Mouse (Mus musculus) thymus, postnatal 0 days (tissue): Measurements from ENCODE around the gene Galnt12. TPM values are rescaled to one million over a fixed set of nuclear protein-coding genes. Genes with fewer than 3 reads are reported as not detected.
A peak's percentile ranks its signal among the peaks of the same experiment; 100 is the strongest.

Source experiments
- DNase-seq: peaks from one replicate; pipeline ENCODE4 v3.0.0-alpha.2; 2015; ENCODE audit warnings: low spot score
- polyA plus RNA-seq: library from polyadenylated mRNA; unstranded; fragments of >200 nt; fragmentation: Nextera tagmentation; extraction: Ambion mirVana; gene quantifications from 2 replicates; pipeline ENCODE4 v1.2.1, GENCODE M21; 2015

Gene Galnt12
- polyA plus RNA-seq, 1 experiment from 2014 or later, result 37.1 TPM

DNA sequence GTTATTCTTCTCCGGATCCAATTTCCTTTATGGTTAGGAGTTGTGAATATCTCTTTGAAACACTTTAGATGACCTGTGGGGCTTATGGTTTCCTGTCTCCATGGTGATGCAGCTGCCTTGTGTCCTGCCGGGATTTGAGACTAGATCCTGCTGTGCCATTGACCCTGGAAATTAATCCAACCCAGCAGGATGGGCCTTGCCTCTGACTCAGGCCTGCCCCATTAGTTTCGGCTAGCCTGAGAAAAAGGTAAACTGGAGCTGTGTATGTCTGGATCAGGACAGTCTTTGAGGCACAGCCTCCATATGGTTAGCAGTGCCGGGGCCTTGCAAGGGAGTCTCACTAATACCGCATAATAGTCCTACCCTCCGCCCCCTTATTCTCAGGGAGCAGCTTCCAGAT is 1.9 kb downstream of the Galnt12 start:
- no peak for DNase-seq

DNA sequence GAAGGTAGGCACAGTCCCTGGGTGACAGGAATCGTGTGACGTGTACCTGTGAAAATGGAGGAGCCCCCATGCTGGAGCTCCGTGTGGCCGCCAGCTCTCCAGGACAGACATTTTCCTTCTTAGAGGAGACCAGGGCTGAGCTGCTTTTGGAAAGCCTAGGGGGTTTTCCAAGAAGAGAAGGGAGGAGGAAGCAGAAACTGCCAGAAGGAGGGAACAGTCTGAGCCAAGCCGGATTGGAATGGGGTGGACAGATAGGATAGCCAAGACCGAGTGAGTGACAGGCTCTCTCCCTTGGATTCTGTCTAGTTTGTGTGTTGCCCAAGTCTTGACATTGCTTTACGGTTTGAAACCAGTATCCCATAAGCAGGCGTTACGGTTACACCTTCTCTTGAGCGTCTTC is 11.9 kb downstream of the Galnt12 start:
- DNase-seq, result no peak

DNA sequence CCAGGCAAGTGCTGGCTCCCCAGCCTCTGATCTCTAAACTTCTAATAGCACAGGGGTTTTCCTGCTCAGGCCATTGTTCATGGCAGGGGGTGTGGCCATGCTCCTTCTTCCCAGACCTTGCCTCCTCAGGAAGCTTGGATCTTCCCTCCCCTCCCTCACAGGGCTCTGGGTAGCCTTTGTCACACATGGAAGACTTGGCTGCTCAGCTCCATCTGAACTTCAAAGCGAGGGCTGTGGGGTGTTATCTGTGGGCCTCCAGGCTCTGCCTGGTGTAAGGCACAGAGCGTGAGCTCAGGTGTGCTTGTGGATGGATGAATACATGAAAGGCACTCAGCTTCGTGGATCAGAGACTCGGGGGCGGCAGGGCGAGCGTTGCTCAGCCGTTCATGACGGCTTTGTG is 20.2 kb downstream of the Galnt12 start:
- no peak for DNase-seq

DNA sequence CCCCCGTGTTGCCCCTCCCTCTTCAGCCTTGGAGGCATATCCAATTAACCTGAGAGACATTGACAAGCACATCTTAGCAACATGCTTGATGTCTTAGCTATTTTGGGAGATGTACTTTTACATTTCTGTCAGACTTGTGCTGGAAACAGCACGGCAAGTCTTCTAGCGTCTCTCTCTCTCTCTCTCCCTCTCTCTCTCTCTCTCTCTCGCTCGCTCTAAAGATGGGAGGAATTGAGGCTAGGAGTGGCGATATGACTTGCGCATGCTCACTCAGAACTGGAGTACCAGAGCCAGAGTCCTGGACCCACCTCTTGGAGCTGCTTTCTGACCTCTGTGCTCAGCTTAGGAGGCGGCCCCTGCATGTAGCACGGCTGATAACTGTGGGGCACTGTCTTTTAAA is 20.9 kb downstream of the Galnt12 start:
- DNase-seq, result no peak

DNA sequence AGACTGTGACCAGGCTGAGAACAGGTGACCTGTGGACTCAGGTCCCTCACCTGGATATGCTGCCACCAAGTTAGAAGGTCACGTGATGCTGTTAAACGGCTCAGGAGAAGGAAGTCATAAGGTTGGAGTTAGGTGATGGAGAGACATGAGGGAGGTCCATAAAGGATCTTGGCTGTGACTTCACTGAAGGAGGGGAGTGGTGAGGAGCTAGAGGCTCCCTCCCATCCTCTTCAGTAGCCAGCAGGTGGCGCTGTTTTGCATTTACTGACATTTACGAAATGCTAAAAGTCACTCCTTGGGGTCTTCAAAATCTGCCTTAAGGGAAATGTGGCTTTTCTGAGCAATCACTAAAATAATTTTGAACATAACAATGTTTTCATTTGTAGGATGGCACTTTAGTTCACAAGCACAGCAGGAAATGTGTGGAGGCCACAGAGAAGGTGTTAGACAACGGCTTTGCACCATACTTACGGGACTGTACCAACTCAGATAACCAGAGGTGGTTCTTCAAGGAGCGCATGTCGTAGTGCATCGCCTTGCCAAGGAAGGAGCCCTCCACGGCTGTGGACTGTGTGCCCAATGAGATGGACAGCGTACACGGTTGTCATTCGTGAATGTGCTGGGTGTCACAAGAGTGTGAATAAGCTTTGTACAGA is 30.5 kb downstream of the Galnt12 start:
- peak; percentile 64 for DNase-seq

DNA sequence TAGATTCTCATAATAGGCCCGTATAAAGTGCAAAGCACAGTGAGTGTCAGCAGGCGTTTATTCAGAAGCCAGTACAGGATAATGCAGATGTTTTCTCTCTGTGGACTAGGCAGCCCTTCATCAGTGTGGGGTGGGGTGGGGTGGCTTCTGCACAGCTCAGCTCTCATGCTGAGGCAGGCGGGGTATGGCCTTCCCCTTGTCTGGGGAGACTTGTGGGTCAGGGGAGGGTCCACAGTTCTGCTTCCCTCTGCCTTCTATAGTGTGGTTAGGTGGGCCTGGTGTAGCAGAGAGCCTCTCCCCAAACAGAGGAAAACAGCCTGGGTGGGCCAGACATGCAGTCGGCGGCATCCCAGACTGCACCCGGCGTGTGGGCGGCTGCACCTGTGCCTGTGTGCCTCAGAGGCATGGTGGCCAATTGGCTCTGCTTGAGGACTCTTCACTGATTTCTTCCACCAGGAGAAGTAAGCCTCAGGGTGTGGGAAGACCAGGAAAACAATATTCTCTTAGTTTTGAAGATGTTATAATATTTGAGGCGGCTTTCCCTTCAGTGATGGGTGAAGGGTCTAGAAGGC is 32.5 kb downstream of the Galnt12 start:
- no peak for DNase-seq

DNA sequence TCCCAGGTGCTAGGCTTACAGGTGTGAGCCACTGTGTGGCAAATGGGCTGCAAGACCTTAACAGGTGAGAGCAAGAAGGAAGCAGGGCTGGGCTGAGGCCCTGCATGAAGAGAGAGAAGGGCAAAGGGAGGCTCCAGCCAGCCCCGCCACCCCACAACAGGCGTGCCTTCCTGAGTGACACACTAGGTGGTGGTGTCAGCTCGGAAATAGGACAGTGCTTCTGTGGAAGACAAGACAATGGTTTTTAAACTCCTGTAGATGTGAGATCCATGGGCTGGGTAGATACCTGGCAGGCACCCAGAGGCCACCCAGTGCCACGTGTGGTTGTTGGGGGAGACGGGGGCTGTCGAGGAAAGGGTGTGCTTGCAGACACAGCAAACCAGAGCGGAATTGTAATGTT is 36.8 kb downstream of the Galnt12 start:
- DNase-seq, result no peak

DNA sequence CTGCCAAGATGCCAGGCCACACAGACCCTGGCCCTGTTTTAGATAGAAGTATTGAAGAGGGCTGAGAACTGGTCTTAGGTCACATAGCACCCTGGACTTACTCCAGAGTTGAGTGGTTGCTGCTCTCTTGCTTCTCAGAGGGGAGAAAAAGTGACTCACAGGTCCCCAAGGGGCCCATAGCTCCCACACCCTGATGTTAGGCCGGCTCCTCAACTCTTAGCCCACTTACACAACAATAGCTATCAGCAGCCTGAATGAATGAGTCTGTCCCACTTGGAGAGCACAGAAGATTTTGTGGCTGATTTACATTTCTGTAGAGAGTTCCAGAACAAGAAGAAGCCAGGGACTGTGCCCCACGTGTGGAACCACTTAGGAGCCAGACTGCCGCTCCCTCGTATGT is 37.9 kb downstream of the Galnt12 start:
- no peak for DNase-seq

DNA sequence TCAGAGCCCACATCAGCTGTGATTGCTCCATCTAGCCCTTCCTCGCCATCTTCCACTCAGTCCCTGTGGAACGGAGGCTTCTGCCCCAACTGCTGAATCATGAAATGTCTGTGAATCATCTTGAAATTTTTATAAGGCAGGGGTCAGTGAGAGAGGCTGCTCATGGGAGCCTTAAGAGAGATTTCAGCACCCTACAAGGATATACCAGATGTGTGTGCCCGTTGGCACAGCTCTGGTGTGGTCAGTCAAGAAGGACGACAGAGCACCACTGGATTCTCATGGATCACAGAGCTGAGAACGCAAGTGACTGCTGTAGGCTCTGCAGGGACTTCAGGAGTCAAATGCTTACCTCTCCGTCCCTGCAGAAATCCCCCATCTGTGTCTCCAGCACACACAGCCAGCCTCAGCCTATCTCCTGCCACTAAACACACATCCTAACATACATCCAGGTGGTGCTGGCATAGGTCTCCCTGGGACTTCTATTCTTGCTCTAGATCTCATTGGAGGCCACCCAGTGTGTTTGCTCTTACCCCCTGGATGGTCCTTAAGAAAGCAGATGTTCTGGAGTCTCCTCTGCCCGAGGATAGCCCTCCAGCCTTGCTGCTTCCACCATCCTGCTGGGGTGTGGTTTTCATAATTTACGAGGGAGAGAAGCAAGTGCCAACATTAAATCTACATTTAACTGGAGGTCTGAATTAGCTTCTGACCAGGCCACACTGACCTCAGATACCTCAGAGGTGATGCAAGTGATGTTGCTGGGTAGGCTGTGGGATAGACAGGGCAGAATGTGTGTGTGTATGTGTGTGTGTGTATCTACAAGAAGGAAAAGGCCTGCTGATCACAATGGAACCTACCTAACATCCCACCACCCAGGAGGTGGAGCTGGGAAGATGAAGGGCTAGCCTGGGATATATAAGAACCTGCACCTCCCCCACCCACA is 38.7 kb downstream of the Galnt12 start:
- no peak for DNase-seq

DNA sequence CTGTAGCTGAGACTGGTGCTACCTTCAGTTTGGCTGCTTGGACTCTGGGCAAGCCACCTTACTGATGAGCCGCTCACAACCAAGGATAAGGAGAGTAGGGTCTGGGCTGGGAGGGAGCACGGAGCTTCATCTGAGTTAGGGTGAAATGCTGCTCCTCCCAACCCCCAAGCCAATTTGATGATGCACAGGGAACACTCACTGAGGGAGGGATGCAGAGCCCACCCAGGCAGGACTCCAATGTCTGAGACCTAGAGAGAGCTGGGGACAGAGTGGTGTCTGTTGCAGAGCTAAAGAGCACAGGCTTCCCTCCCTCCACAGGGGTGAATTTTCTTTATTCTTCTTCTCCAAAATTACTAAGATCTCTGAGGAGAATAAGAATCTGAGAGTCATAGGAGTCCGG is 40.2 kb downstream of the Galnt12 start:
- no peak for DNase-seq

DNA sequence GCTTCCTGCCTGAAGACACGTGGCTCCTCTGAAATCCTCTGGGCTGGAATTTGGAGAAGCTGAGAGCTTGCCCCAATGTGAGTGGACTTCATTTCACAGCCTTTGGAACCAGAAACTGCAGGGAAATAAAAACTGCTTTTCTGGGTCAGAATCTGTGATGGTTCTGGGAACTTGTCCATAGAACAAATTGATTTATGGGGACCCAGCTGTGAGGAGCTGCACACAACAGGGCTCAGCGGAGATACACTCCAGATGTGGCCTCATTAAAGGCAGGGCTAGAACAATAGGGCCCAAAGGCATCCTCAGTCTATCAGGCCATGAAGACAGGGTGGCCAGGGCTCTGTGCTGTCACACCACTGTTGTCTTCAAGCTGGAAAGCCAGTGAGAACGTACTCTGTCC is 40.7 kb downstream of the Galnt12 start:
- DNase-seq, result no peak

DNA sequence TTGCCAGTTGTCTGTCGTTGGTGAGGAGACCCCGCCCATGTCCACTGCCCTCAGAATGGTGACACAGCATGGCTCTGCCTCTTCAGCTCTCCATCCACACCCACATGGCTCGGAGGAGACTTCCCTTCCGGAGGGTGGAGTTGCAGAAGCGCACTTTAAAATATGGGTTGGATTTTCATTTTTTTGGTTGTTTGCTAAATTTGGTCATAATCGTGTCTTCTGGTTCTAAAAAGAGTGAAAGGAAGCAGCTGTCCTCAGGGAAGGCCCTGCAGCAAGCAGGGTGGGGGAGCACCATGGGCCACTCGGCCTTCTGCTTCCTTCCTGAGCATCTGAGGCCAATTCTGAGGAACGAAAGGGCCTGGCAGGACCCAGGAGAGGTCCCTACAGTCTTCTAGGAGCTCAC is 45.0 kb downstream of the Galnt12 start:
- DNase-seq, result no peak

DNA sequence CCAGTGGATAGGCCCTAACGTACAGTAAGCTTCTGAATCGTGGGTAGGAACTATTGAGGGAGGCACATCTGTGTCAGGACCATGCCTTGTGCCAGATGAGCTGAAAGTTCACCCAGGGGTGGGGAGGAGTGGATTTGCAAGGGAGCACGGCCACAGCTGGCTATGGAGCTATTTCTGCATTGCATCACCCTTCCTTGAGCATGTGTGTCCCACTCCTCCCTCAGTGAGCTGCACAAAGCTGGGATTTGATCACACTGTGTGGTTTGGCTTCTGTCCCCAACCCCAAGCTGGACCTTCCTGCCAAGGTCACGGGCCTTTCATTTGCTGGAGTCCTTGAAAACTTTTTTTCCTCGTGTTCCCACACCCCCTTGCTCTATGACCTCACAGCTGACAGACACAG is 45.8 kb downstream of the Galnt12 start:
- DNase-seq, result no peak

DNA sequence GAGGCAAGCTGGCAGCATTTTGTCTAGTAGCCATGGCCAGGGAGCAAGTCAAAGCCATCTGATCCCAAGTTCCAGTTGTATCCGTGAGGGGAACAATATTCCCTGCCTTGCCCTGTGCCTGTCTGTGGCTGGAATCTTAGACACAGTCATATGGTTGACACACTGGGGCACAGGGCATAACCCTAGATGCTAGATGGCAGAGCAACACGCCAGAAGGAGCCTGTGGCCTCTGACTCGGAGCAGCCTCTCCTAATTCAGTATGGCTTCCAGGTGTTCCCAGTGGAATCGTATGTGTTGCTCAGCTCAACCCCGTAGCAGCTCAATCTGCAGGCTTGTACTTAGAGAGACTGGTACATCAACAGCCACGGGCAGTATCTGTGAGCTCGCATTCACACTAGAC is 46.7 kb downstream of the Galnt12 start:
- no peak for DNase-seq

DNA sequence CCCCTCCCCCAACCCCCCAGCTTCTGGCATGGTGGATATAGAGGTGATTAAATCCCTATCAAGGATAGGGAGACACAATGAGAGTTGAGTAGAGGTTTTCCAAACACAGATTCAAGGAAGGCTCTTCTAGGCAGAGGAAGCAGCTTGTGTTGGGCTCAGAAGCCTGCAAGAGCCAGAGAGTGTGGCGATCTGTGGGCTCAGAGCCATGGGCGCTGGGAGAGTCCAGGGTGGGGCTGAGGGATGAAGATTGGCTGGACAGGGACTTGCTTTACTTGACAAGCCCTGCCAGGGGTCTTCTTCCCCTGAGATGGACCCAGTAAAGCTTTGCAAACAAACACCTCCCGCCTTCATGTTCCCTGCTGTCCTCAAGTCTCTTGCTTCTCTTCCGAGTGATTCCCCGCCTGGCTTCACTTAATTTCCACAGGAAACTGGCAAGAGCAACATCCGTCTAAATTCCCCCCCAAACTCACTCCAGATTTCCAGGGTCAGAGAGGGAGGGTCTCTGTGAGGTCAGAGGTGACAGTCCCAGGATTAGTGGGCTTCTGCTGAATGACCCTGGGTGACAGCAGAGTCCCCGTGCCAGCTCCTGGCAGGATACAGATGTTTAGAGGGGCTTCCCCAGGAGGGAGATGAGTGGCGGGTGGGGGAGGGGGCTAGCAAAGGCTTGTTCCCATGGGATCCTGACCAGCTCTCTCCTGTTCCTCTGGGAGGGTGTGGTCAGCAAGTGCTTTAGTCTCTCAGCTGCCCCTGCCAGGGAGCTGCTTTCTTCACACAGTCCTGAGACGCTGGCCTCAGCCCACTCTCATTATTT is 47.5 kb downstream of the Galnt12 start:
- no peak for DNase-seq

DNA sequence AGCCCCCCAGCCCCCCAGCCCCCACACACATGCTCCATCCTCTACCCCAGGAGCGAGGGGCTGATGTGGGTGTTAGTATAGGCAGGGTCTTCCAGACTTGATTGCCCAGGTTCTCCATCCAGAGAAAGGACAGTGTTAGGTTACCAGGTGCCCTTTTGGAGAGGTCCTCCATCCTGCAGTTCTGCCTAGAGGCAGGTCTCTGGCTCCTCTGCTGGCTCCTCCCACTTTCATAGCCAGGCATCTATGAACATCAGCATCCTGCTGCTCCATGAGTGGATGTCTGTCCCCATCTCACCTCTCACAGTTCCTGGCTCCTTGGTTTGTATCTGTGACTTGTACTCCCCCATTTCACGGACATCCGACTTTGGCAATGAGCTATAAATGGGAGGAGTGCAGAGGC is 48.6 kb downstream of the Galnt12 start:
- DNase-seq, result no peak

DNA sequence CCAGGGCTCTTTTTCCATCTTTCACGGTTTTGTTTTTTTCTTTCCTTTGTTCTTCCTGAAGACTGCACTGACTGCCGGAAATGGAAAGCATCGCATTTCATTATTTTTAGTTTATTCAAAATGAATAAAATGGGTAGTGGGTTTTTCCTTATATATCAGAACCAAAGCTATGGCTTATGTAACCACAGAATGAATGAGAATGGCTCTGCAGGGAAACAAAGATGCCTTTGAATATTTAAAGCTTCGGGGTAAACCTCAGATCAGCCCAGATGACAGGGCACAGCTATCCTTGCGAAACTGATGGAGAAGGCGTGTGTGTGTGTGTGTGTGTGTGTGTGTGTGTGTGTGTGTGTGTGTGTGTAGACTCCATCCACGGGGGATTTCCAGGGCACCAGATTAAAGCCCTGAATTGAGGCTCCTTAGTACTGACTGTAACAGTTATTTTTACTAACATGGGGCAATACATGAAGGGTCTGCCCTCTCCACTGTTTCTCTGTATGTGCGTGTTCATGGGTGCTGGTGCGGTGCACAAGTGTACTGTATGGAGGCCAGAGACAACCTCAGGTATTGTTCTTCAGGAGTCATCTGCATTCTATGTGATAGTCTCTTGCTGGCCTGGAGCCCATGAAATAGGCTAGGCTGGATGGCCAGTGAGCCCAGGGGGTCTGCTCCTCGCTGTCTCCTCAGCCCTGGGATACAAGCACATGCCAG is 49.9 kb downstream of the Galnt12 start:
- DNase-seq, result no peak

DNA sequence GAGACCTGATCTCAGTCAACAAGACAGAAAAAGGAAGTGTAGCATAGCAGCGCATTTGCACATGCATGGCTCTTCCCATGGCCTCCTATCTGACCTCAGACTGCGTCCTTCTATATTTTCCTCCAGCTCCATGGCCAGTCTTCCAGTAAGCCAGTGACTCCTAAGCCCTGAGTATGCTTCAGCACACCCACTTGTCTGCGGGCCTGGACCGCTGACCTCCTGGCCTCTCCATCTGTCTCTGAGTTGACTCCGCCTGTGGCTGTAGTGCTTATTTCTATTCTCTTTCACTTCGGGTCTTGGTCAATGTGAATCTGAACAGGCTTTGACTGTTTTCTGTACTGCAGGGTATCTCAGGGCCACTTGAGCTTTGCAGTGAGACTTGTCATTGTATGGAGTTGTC is 52.1 kb downstream of the Galnt12 start:
- DNase-seq, result no peak

DNA sequence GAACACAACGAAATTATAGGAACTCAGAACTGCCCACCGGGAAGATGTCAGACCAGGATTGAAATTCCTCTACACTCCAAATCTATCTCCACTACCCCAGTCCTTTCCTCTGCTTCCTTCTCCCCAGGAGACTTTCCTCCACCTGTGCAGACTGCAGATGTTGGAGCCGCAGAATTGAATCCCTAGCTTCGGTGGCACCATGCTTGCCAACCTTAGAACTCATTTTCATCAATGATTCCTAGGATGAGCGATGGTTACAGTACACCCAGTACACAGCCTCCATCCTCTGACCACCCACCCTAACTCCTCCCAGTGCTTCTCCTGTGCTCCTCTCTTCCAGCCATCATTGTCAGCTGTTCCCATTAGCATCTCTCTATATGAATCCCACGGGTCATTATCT is 53.6 kb downstream of the Galnt12 start:
- no peak for DNase-seq

DNA sequence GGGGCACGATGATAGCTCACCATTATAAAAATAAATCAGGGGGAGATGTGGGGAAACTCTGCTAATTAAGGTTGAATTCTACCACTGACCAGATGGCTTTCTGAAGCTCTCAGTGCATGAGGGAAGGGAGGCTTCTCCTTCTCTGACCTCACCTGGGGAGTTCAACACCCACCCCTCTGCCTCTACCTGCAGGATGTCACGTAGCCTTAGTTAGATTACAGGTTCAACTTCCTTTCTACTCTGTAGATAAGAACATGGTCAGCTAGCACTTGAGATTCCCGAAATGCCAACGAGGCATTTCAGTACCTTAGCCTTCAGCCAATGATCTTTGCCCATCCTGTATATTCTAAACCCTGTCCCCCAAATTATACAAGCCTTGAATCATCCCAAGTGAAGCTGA is 54.9 kb downstream of the Galnt12 start:
- no peak for DNase-seq

DNA sequence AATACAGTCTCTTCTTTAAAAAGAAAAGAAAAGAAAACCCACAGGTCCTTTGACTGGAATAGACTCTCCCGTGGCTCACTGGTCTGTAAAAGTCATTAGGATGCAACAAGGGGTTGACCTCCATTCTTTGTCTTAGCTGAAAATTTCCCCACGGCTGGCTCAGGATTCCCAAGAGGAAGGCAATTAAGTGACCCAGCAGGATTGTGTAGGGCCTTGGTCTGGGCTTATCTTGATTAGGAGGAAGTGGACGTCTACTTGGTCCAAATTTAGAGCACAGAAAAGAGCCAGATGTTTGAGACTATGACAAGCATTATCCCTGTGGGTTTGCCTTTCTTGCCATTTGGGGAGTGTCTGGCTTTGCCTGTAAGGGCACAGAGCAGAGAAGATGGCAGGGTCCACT is 58.3 kb downstream of the Galnt12 start:
- no peak for DNase-seq
